Mouse (Mus musculus): ENCODE measurements at regions not wholly inside any gene's neighbourhood (a gene's known extent, or its start where the extent isn't known, plus 50 kb on each side); places are given as distances from the start of the nearest gene placed in this dataset.

GRCm38 (mm10) chr2:167847281-167848077, 84.4 kb upstream of the Ptpn1 start:
- no peak for TF ChIP-seq CTCF (IDR thresholded peaks at IDR 0.05; ENCODE audit: insufficient read depth, low read depth, low read length)
- TF ChIP-seq POLR2A (IDR thresholded peaks at IDR 0.05; ENCODE audit: insufficient read depth, low read depth, low read length): no peak
